Mouse (Mus musculus): Measurements from ENCODE around the gene Pa2g4.

Gene Pa2g4

DNA sequence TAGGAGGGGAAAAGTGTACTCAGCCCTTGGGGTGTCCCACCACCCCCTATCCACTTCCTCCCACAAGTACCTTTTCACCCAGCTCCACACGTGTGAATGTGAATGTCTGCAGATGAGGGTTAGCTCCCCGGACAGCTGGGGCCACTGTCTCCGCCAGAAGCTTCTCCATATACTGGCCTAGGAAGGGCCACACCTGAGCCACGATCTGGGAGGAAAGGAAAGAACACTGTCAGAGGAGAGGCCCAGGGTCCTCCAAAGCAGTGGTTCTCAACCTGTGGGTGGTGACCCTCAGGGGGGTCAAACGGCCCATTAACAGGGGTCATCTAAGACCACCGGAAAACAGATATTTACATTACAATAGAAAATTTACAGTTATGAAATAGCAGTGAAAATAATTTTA, 43.4 kb downstream of the Pa2g4 start:
- no peak for TF ChIP-seq GATA4 (IDR thresholded peaks at IDR 0.05; ENCODE audit: insufficient replicate concordance, low read length)

GRCm38 (mm10) chr10:128520591-128520990, 45.2 kb downstream of the Pa2g4 start:
- TF ChIP-seq GATA4 (IDR thresholded peaks at IDR 0.05; ENCODE audit: insufficient replicate concordance, low read length), result no peak

GRCm38 (mm10) chr10:128518833-128519232, 47.0 kb downstream of the Pa2g4 start:
- no peak for TF ChIP-seq GATA4 (IDR thresholded peaks at IDR 0.05; ENCODE audit: insufficient replicate concordance, low read length)

GRCm38 (mm10) chr10:128516677-128517076, 49.1 kb downstream of the Pa2g4 start:
- TF ChIP-seq GATA4 (IDR thresholded peaks at IDR 0.05; ENCODE audit: insufficient replicate concordance, low read length), result no peak

DNA sequence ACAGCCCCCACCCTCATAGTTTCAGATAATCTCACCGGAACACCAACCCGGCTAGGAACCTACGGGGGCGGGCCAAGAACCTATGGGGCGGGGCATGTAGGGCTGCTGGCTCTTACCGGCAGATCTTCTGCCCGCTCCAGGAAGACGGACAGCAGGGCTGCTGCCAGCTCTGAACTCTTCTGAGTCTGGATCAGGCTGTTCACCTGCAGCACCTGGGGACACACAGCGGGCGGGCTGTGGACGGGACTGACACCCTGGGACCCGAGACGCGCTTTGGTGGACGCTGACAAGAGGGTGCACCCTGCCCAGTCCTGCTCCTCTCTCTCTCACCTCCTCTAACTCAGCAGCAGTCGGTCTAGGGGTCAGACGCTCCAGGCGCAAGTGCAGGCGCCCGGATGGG, 49.8 kb downstream of the Pa2g4 start:
- no peak for TF ChIP-seq GATA4 (IDR thresholded peaks at IDR 0.05; ENCODE audit: insufficient replicate concordance, low read length)

GRCm38 (mm10) chr10:128515044-128515443, 50.7 kb downstream of the Pa2g4 start:
- no peak for TF ChIP-seq GATA4 (IDR thresholded peaks at IDR 0.05; ENCODE audit: insufficient replicate concordance, low read length)

GRCm38 (mm10) chr10:128511761-128512160, 54.0 kb downstream of the Pa2g4 start:
- TF ChIP-seq GATA4 (IDR thresholded peaks at IDR 0.05; ENCODE audit: insufficient replicate concordance, low read length), result no peak

DNA sequence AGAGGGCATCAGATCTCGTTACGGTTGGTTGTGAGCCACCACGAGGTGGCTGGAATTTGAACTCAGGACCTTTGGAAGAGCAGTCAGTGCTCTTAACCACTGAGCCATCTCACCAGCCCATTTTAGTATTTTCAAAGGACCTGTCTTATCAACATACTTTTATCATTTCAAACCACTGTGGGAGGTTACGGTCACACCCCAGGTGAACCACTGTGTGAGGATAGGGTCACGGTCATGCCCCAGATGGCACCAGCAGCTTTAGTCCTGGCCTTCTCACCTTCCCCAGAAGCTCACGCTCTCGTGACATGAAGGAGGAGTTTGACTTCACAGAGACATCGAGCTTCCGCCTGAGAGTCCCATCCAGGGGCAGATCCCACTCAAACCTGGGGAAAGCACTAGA, 54.6 kb downstream of the Pa2g4 start:
- TF ChIP-seq GATA4 (IDR thresholded peaks at IDR 0.05; ENCODE audit: insufficient replicate concordance, low read length), result no peak

- no peak for TF ChIP-seq GATA4 (IDR thresholded peaks at IDR 0.05; ENCODE audit: insufficient replicate concordance, low read length)
Observed at GRCm38 (mm10) chr10:128510301-128510700, 55.5 kb downstream of the Pa2g4 start.

DNA sequence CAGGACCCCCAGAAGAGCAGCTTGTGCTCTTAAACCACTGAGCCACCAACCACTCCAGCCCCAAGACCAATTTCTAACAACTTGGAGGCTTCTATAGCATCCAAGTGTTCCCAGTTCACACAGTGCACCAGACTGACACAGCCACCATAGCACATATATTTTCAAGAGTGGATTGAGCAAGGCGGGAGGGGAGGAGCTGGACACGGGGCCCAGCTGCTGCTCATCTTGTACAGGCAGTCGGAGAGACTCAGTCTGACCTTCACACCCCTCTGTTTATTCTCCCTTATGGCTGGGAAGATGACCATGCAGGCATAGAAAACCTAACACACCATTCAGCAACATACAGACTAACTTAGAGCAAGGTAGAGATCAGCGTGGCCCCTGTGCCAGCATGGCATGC, 56.0 kb downstream of the Pa2g4 start:
- TF ChIP-seq GATA4 (IDR thresholded peaks at IDR 0.05; ENCODE audit: insufficient replicate concordance, low read length), result no peak

GRCm38 (mm10) chr10:128509203-128509602, 56.6 kb downstream of the Pa2g4 start:
- TF ChIP-seq GATA4 (IDR thresholded peaks at IDR 0.05; ENCODE audit: insufficient replicate concordance, low read length), result no peak

GRCm38 (mm10) chr10:128508260-128508659, 57.5 kb downstream of the Pa2g4 start:
- TF ChIP-seq GATA4 (IDR thresholded peaks at IDR 0.05; ENCODE audit: insufficient replicate concordance, low read length), result no peak
